Mouse (Mus musculus) CH12.LX (cell line): Measurements from ENCODE around the gene C1qbp. TPM values are rescaled to one million over a fixed set of nuclear protein-coding genes. Genes with fewer than 3 reads are reported as not detected.

Experiments
- DNase-seq: peaks from one replicate; pipeline ENCODE4 v3.0.0-alpha.2; 2013; ENCODE audit errors: extremely low read depth
- H3K27ac ChIP-seq: 2 replicates; pipeline ENCODE4 v1.5.1; 2012; ENCODE audit warnings: low read depth, mild to moderate bottlenecking, control low read depth, moderate library complexity; ENCODE audit not compliant: insufficient read depth
- H3K27me3 ChIP-seq: replicated peaks from 2 replicates; pipeline ENCODE3; 2012; ENCODE audit warnings: inconsistent platforms
- H3K36me3 ChIP-seq, 2 experiments: replicated peaks in 1 of 2; 2 replicates each; pipeline versions ENCODE3 to v1.6.1; 2012; ENCODE audit warnings: inconsistent platforms in 1 of 2, low read length in 1 of 2, mild to moderate bottlenecking in 1 of 2, mixed read lengths in 1 of 2, moderate library complexity in 1 of 2; ENCODE audit not compliant: control insufficient read depth in 1 of 2, insufficient read depth in 1 of 2
- H3K4me1 ChIP-seq, 2 experiments: 2 replicates each; pipeline ENCODE4 v1.6.1; 2012; ENCODE audit warnings: inconsistent platforms in 1 of 2, moderate library complexity in 1 of 2; ENCODE audit not compliant: insufficient read depth in 2 of 2, control insufficient read depth in 1 of 2
- H3K4me2 ChIP-seq: 2 replicates; pipeline ENCODE4 v1.6.1; 2012; ENCODE audit warnings: low read depth, mild to moderate bottlenecking, control low read depth; ENCODE audit not compliant: poor library complexity, insufficient read depth, severe bottlenecking
- H3K4me3 ChIP-seq, 3 experiments: fragments of 150-350 bp in 1 of 3; sonication (generic) in 1 of 3; replicated peaks in 1 of 3; 2 replicates each; pipeline versions ENCODE3 to v1.5.1; 2011 to 2012; ENCODE audit warnings: low read depth in 2 of 3, low read length in 2 of 3, mild to moderate bottlenecking in 2 of 3, moderate library complexity in 2 of 3, control low read depth in 1 of 3, improper control_type of control experiment in 1 of 3, inconsistent platforms in 1 of 3, mixed read lengths in 1 of 3; ENCODE audit not compliant: poor library complexity in 1 of 3
- H3K79me2 ChIP-seq: replicated peaks from 2 replicates; pipeline ENCODE4 v1.6.1; 2012; ENCODE audit warnings: mild to moderate bottlenecking, moderate library complexity; ENCODE audit not compliant: control insufficient read depth, poor library complexity, insufficient read depth, severe bottlenecking; ENCODE audit errors: extremely low read depth
- H3K9ac ChIP-seq: 2 replicates; pipeline ENCODE4 v1.6.1; 2012; ENCODE audit warnings: low read depth, mild to moderate bottlenecking, control low read depth, moderate library complexity; ENCODE audit not compliant: insufficient read depth
- H3K9me3 ChIP-seq: replicated peaks from 2 replicates; pipeline ENCODE3; 2012; ENCODE audit warnings: low read length, inconsistent platforms, mixed read lengths
- BHLHE40 ChIP-seq: IDR thresholded peaks from 2 replicates; pipeline ENCODE4 v1.6.1; 2011; ENCODE audit warnings: mild to moderate bottlenecking, low read depth, low read length, improper control_type of control experiment
- CHD1 ChIP-seq: IDR thresholded peaks from 2 replicates; pipeline ENCODE4 v1.6.1; 2012; ENCODE audit warnings: low read depth, low read length, improper control_type of control experiment, inconsistent platforms
- CHD2 ChIP-seq: IDR thresholded peaks from 2 replicates; pipeline ENCODE4 v1.6.1; 2011; ENCODE audit warnings: low read length, improper control_type of control experiment
- EP300 ChIP-seq: IDR thresholded peaks from 2 replicates; pipeline ENCODE4 v1.6.1; 2011; ENCODE audit warnings: low read length, improper control_type of control experiment
- ETS1 ChIP-seq: conservative IDR thresholded peaks from 2 replicates; pipeline ENCODE4 v1.6.1; 2012; ENCODE audit warnings: low read depth, mild to moderate bottlenecking, inconsistent platforms, low read length, improper control_type of control experiment, moderate library complexity
- HCFC1 ChIP-seq: IDR thresholded peaks from 2 replicates; pipeline ENCODE4 v1.6.1; 2012; ENCODE audit warnings: low read depth, mild to moderate bottlenecking, inconsistent platforms, low read length, improper control_type of control experiment
- IRF4 ChIP-seq: IDR thresholded peaks from 2 replicates; pipeline ENCODE4 v1.6.1; 2014; ENCODE audit warnings: low read depth, mild to moderate bottlenecking, inconsistent platforms, low read length, improper control_type of control experiment
- JUN ChIP-seq: IDR thresholded peaks from 2 replicates; pipeline ENCODE4 v1.6.1; 2011; ENCODE audit warnings: low read depth, mild to moderate bottlenecking, low read length, improper control_type of control experiment, moderate library complexity; ENCODE audit not compliant: insufficient read depth
- JUND ChIP-seq: conservative IDR thresholded peaks from 2 replicates; pipeline ENCODE4 v1.6.1; 2011; ENCODE audit warnings: low read depth, low read length, improper control_type of control experiment
- KAT2A ChIP-seq: IDR thresholded peaks from 2 replicates; pipeline ENCODE4 v1.6.1; 2012; ENCODE audit warnings: low read length, improper control_type of control experiment, inconsistent platforms; ENCODE audit not compliant: insufficient replicate concordance
- MAFK ChIP-seq: IDR thresholded peaks from 2 replicates; pipeline ENCODE4 v1.6.1; 2011; ENCODE audit warnings: low read length, improper control_type of control experiment; ENCODE audit not compliant: insufficient replicate concordance
- MXI1 ChIP-seq: IDR thresholded peaks from 2 replicates; pipeline ENCODE4 v1.6.1; 2011; ENCODE audit warnings: mild to moderate bottlenecking, low read depth, low read length, improper control_type of control experiment
- PAX5 ChIP-seq: IDR thresholded peaks from 2 replicates; pipeline ENCODE4 v1.6.1; 2012; ENCODE audit warnings: low read length, inconsistent platforms, mixed read lengths
- POLR2A ChIP-seq: IDR thresholded peaks from 2 replicates; pipeline ENCODE4 v1.6.1; 2011; ENCODE audit warnings: low read depth, mild to moderate bottlenecking, improper control_type of control experiment, low read length
- RAD21 ChIP-seq: IDR thresholded peaks from 2 replicates; pipeline ENCODE4 v1.6.1; 2011; ENCODE audit warnings: low read depth, mild to moderate bottlenecking, low read length, improper control_type of control experiment, moderate library complexity
- SMC3 ChIP-seq: IDR thresholded peaks from 2 replicates; pipeline ENCODE4 v1.6.1; 2011; ENCODE audit warnings: low read depth, low read length, improper control_type of control experiment
- TBP ChIP-seq: conservative IDR thresholded peaks from 2 replicates; pipeline ENCODE4 v1.6.1; 2011; ENCODE audit warnings: low read depth, low read length, improper control_type of control experiment
- USF1 ChIP-seq: IDR thresholded peaks from 2 replicates; pipeline ENCODE4 v1.6.1; 2014; ENCODE audit warnings: low read depth, mild to moderate bottlenecking, inconsistent platforms, low read length, improper control_type of control experiment
- ZC3H11A ChIP-seq: IDR thresholded peaks from 2 replicates; pipeline ENCODE4 v1.6.1; 2012; ENCODE audit warnings: low read depth, mild to moderate bottlenecking, inconsistent platforms, low read length, improper control_type of control experiment
- ZKSCAN1 ChIP-seq: IDR thresholded peaks from 2 replicates; pipeline ENCODE4 v1.6.1; 2012; ENCODE audit warnings: low read depth, inconsistent platforms, low read length, improper control_type of control experiment, borderline replicate concordance
- ZMIZ1 ChIP-seq: IDR thresholded peaks from 2 replicates; pipeline ENCODE4 v1.6.1; 2012; ENCODE audit warnings: low read depth, mild to moderate bottlenecking, inconsistent platforms, low read length, improper control_type of control experiment
- ZNF384 ChIP-seq: IDR thresholded peaks from 2 replicates; pipeline ENCODE4 v1.6.1; 2012; ENCODE audit warnings: low read depth, low read length, improper control_type of control experiment, inconsistent platforms
- dilution Hi-C: fragments of 300-500 bp; cut with MboI; formaldehyde crosslinking; loops from 2 replicates; pipeline ENCODE4 v1.14.3; 2020; ENCODE audit warnings: low sequenced_read_pairs; ENCODE audit not compliant: extremely low pct_unique_long_range_greater_than_20kb, extremely low pct_ligation_motif_present
- in situ Hi-C: fragments of 300-500 bp; cut with MboI; formaldehyde crosslinking; loops from 3 replicates; pipeline ENCODE4 v1.14.3; 2019; ENCODE audit warnings: low sequenced_read_pairs, low pct_ligation_motif_present, low pct_unique_long_range_greater_than_20kb, mixed read lengths
- polyA plus RNA-seq: library from polyadenylated mRNA; unstranded; fragments of >175 nt; gene quantifications from 2 replicates; pipeline ENCODE4 v1.2.1, GENCODE M21; 2012; ENCODE audit warnings: low read depth; ENCODE audit not compliant: insufficient read length
- total RNA-seq, 2 experiments: library from RNA; depleted of rRNA; stranded (reverse); fragments of 300-350 nt in 1 of 2; fragments of >200 nt in 1 of 2; gene quantifications; 2 replicates each; pipeline ENCODE4 v1.2.3; 2012 to 2014

C1qbp gene
- total and polyA plus RNA-seq, 3 experiments, result 150 to 917 (median 320) TPM

DNA sequence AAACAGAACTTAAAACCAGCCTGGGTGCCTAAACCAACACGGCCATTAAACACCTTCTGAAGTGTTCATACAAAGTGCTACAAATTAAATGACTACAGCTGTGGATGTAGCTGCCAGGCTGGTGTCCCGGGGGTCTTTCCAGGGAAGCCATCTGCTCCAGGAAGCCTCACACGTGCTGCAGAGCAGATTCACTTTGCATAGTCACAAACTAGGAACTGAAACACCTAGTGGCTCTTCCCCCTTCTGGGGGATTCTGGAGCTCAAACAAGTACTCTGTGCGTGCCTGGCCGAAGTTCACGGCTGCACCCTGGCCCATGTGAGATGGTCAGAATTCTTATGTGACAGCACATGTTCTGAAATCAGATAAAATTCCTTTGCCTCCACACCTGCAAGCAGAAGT, 2.6 kb downstream of the C1qbp start (continued):
- no peak for TF ChIP-seq ZKSCAN1
- TF ChIP-seq CHD2, result no peak
- TF ChIP-seq POLR2A, result peak; percentile 33; the same call in 1 of the 2 replicates
- no peak for TF ChIP-seq SMC3
- no peak for TF ChIP-seq PAX5
- no peak for TF ChIP-seq JUND
- TF ChIP-seq JUN, result no peak
- TF ChIP-seq EP300, result peak; percentile 68
- no peak for TF ChIP-seq HCFC1

DNA sequence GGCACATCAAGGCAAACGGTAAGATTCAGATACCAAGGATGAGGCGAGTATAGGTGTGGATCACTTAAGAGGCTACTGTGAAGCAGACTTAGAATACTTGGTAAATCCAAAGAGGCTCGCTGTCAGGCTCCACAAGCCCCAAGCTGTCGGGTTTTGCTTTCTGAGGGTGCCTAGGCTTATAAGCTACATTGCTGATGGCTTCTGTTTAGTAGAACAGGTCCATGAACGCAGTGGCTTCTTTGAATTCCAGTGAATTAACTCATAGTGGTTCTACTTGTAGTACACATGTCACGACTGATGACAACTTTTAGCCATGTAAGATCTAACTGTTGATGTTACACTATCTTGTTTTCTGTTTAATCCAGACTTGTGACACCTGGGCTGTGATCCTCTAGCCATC, 5.5 kb downstream of the C1qbp start:
- H3K4me2 ChIP-seq, result no peak overlapping the region
- TF ChIP-seq ZNF384, result no peak
- TF ChIP-seq ETS1, result no peak
- TF ChIP-seq BHLHE40, result no peak
- TF ChIP-seq EP300, result no peak
- TF ChIP-seq IRF4, result no peak
- TF ChIP-seq JUND, result no peak
- TF ChIP-seq CHD2, result no peak
- H3K36me3 ChIP-seq, result peaks cover 79 to 91% of the 10 kb centered on the region in 2 experiments
- H3K9me3 ChIP-seq, result no peaks in the 10 kb centered on the region
- peaks cover 36% of the 10 kb centered on the region for H3K79me2 ChIP-seq
- H3K27me3 ChIP-seq, result no peaks in the 10 kb centered on the region
- H3K9ac ChIP-seq, result no peak overlapping the region
- dilution Hi-C loops (no loop called here), in situ Hi-C loops (no loop called here)
- H3K4me3 ChIP-seq, result no peak overlapping the region
- H3K4me1 ChIP-seq, result peaks cover 14 to 36% of the 10 kb centered on the region in 2 experiments
- DNase-seq, result no peak
- H3K27ac ChIP-seq, result no peak overlapping the region

DNA sequence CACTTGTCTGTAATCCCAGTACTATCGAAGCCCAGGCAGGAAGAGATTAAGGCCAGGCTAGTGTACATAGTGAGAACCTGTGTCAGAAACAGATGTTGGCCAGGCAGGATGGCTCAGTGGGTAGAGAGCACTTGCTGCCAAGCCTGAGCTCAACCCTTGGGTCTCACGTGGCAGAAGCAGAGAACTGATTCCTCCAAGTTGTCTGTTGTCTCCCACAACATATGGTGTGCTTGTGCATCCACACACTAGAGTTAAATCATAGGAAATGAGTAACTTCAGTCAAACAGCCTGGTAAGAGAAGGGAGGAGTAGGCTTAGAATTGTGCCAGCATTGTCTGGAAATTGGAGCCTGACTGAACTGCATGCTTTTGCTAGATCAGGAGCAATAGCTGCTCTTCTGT, 7.6 kb downstream of the C1qbp start:
- Histone ChIP-seq H3K27me3 (no peaks in the 10 kb centered on the region), H3K36me3 (peaks cover 69 to 85% of the 10 kb centered on the region in 2 experiments), H3K9me3 (peaks cover 3% of the 10 kb centered on the region), H3K79me2 (peaks cover 15% of the 10 kb centered on the region), H3K4me3 (no peak overlapping the region), H3K27ac (no peak overlapping the region), H3K4me1 (peaks cover 6 to 34% of the 10 kb centered on the region in 2 experiments), H3K9ac (no peak overlapping the region), H3K4me2 (no peak overlapping the region)
- dilution Hi-C loops (no loop called here), in situ Hi-C loops (no loop called here)
- DNase-seq, result no peak
- no peak for TF ChIP-seq RAD21
- TF ChIP-seq TBP, result no peak
- no peak for TF ChIP-seq ZMIZ1
- TF ChIP-seq ZC3H11A, result no peak
- no peak for TF ChIP-seq CHD1
- no peak for TF ChIP-seq MXI1
- TF ChIP-seq MAFK, result no peak
- no peak for TF ChIP-seq KAT2A
- no peak for TF ChIP-seq CHD2
- no peak for TF ChIP-seq BHLHE40
- TF ChIP-seq USF1, result no peak
- no peak for TF ChIP-seq EP300
